In genomic region chr2:128565904-128566303, GRCm38 (mm10) we compare ENCODE assay signal across 18 mouse cellular contexts. TPM values are rescaled to one million over a fixed set of nuclear protein-coding genes. Genes with fewer than 3 reads are reported as not detected.
A peak's percentile ranks its signal among the peaks of the same experiment; 100 is the strongest.
DNase-seq lines count a peak whose midpoint lies in the region; ATAC-seq and TF ChIP-seq lines count a peak whose summit lies in the region.
"Had no signal": no experiment of that assay in that cellular context is flagged by ENCODE, and none has a peak within 500 bp of the region (broad histone marks: within the 10 kb centered on the region; RNA-seq: fewer than 3 reads in every experiment).

No protein-coding gene starts in this region.

- no peaks in the 10 kb centered on the region for H3K9me3 ChIP-seq in embryonic facial prominence, embryonic 15.5 days (replicated peaks)
- no peaks in the 10 kb centered on the region for H3K9me3 ChIP-seq in stomach, embryonic 14.5 days (ENCODE audit: control insufficient read depth, low read depth, low read length)
- H3K9me3 ChIP-seq: hindbrain, embryonic 12.5 days; kidney, embryonic 15.5 days; liver, embryonic 15.5 days had no signal

- TF ChIP-seq POLR2A in liver, adult 2 months (IDR thresholded peaks at IDR 0.05; ENCODE audit: extremely low read depth, insufficient read depth, low read length): no peak

- ATAC-seq in Patski: peak; percentile 62
- peak; percentile 70; the same call in 1 of the 2 replicates for ATAC-seq in embryonic facial prominence, embryonic 15.5 days (ENCODE audit: insufficient number of reproducible peaks, low FRiP score, low TSS enrichment, low read depth)
- no peak; the same call in 1 of the 2 replicates for ATAC-seq in stomach, embryonic 14.5 days (ENCODE audit: insufficient number of reproducible peaks, insufficient read depth, low FRiP score, low read depth)

- peaks cover 23% of the 10 kb centered on the region for H3K4me1 ChIP-seq in liver, adult 2 months (ENCODE audit: control insufficient read depth, insufficient read depth, low read length)
- H3K4me1 ChIP-seq in embryonic facial prominence, embryonic 15.5 days: peaks cover 10% of the 10 kb centered on the region; the same call in 1 of the 2 replicates
- H3K4me1 ChIP-seq in stomach, embryonic 14.5 days (ENCODE audit: control insufficient read depth, insufficient read depth, low read length): peaks cover 11% of the 10 kb centered on the region; the same call in 1 of the 2 replicates

- no peaks in the 10 kb centered on the region for H3K79me2 ChIP-seq in liver, adult 2 months (ENCODE audit: control insufficient read depth, insufficient read depth, low read length)

- no peaks in the 10 kb centered on the region for H3K27me3 ChIP-seq in liver, adult 2 months (ENCODE audit: control insufficient read depth, insufficient read depth, low read length)
- H3K27me3 ChIP-seq in Patski: no peaks in the 10 kb centered on the region
- H3K27me3 ChIP-seq in embryonic facial prominence, embryonic 15.5 days: no peaks in the 10 kb centered on the region
- H3K27me3 ChIP-seq in stomach, embryonic 14.5 days (ENCODE audit: control insufficient read depth, insufficient read depth, low read length): no peaks in the 10 kb centered on the region
- H3K27me3 ChIP-seq: heart, embryonic 13.5 days; hindbrain, embryonic 12.5 days; liver, embryonic 15.5 days had no signal

- CTCF ChIA-PET in Patski (lab: Charles Lee): interaction anchor here (1.2 to 3.2 kb wide), 3 partner anchors 18 to 154 kb away, joined by 3 to 14 read pairs (median 11); no protein-coding TSS in a partner anchor

- in situ Hi-C loops in Patski (cut with MboI; ENCODE audit: low pct_unique_long_range_greater_than_20kb): no loop called here

- H3K27ac ChIP-seq in liver, adult 2 months (replicated peaks; ENCODE audit: insufficient read depth, low read depth, low read length): peak overlapping the region; percentile 38
- no peak overlapping the region for H3K27ac ChIP-seq in embryonic facial prominence, embryonic 15.5 days (replicated peaks)
- peak overlapping the region; percentile 1; the same call in 1 of the 2 replicates for H3K27ac ChIP-seq in stomach, embryonic 14.5 days (ENCODE audit: low read length)
- H3K27ac ChIP-seq: heart, embryonic 13.5 days; hindbrain, embryonic 12.5 days; kidney, embryonic 15.5 days; liver, embryonic 15.5 days had no signal

- no peak overlapping the region for H3K4me2 ChIP-seq in embryonic facial prominence, embryonic 15.5 days (replicated peaks)
- no peak overlapping the region for H3K4me2 ChIP-seq in stomach, embryonic 14.5 days (replicated peaks; ENCODE audit: low read depth, low read length)
- H3K4me2 ChIP-seq: heart, embryonic 13.5 days; hindbrain, embryonic 12.5 days; kidney, embryonic 15.5 days; liver, embryonic 15.5 days had no signal

- POLR2A ChIA-PET in Patski (lab: Charles Lee): interaction anchor here (1.4 kb wide), 1 partner anchor 21 kb away, joined by 3 read pairs; no protein-coding TSS in a partner anchor

- no peaks in the 10 kb centered on the region for H3K36me3 ChIP-seq in liver, adult 2 months (ENCODE audit: control insufficient read depth, insufficient read depth, low read length)
- no peaks in the 10 kb centered on the region for H3K36me3 ChIP-seq in embryonic facial prominence, embryonic 15.5 days
- H3K36me3 ChIP-seq in stomach, embryonic 14.5 days (ENCODE audit: control insufficient read depth, insufficient read depth, low read length): no peaks in the 10 kb centered on the region
- H3K36me3 ChIP-seq: heart, embryonic 13.5 days; hindbrain, embryonic 12.5 days; kidney, embryonic 15.5 days; liver, embryonic 15.5 days had no signal

- no peak overlapping the region for H3K4me3 ChIP-seq in liver, adult 2 months (ENCODE audit: insufficient read depth, low read depth, low read length)
- H3K4me3 ChIP-seq in embryonic facial prominence, embryonic 15.5 days (replicated peaks): no peak overlapping the region
- no peak overlapping the region for H3K4me3 ChIP-seq in stomach, embryonic 14.5 days (ENCODE audit: low read depth, low read length)
- H3K4me3 ChIP-seq: heart, embryonic 13.5 days; hindbrain, embryonic 12.5 days; kidney, embryonic 15.5 days; liver, embryonic 15.5 days had no signal

- DNase-seq in liver, adult 2 months (ENCODE audit: extremely low read depth, low read depth, low spot score): no peak
- no peak for DNase-seq in liver
- DNase-seq in Patski (ENCODE audit: low read depth, low spot score): no peak
- no peak for DNase-seq in urinary bladder, postnatal 10 days (ENCODE audit: low spot score)
- no peak for DNase-seq in right cerebral cortex, postnatal 4 days
- DNase-seq: cerebellum, postnatal 10 days; gastrocnemius, postnatal 36 days; left cerebral cortex, postnatal 4 days had no signal

- WGBS in liver, adult 2 months: 66% methylated on average over 8 of the region's 8 CpGs
- 45% methylated on average over 8 of the region's 8 CpGs for WGBS in embryonic facial prominence, embryonic 15.5 days
- WGBS in stomach, embryonic 14.5 days: 30% methylated on average over 8 of the region's 8 CpGs

- TF ChIP-seq CTCF in liver, adult 2 months (IDR thresholded peaks at IDR 0.05; ENCODE audit: low read depth, low read length): no peak
- no peak for TF ChIP-seq CTCF in Patski (IDR thresholded peaks at IDR 0.05)

- H3K9ac ChIP-seq in liver, adult 2 months (ENCODE audit: low read depth, low read length): no peak overlapping the region
- no peak overlapping the region for H3K9ac ChIP-seq in embryonic facial prominence, embryonic 15.5 days
- no peak overlapping the region for H3K9ac ChIP-seq in stomach, embryonic 14.5 days (replicated peaks; ENCODE audit: low read depth, low read length)
- H3K9ac ChIP-seq: heart, embryonic 13.5 days; hindbrain, embryonic 12.5 days; kidney, embryonic 15.5 days; liver, embryonic 15.5 days had no signal

RNA-seq across cellular contexts. Expression of gene Spdye4c, which starts 25.1 kb away (rescaled TPM):
- total RNA-seq in liver, adult 2 months (2014; rRNA removed): not detected in 2 replicates
- not detected in 2 replicates for polyA plus RNA-seq in liver, adult 2 months (2012; rRNA removed)
- not detected for polyA plus RNA-seq in Patski (2021)
- polyA plus RNA-seq in embryonic facial prominence, embryonic 15.5 days (2015; fragmentation: Nextera tagmentation; extraction: Ambion mirVana): not detected in 2 replicates
- not detected in 2 replicates for polyA plus RNA-seq in stomach, embryonic 14.5 days (2014; fragmentation: Nextera tagmentation; extraction: Ambion mirVana)
- total RNA-seq: adrenal gland, postnatal 36 days; gastrocnemius, postnatal 36 days; layer of hippocampus, postnatal 14 days; left cerebral cortex, postnatal 4 days had no signal
- polyA plus RNA-seq: frontal cortex, adult 2 months; heart, embryonic 13.5 days; hindbrain, embryonic 12.5 days; kidney, embryonic 15.5 days; liver, embryonic 15.5 days; thymus, postnatal 0 days had no signal
